Mouse (Mus musculus) CD4-positive naive resting alpha-beta T cell, adult 76 days (primary cell): ENCODE measurements around the gene Cabp5. TPM values are rescaled to one million over a fixed set of nuclear protein-coding genes. Genes with fewer than 3 reads are reported as not detected.

Source experiments
- total RNA-seq: library from RNA; stranded (reverse); gene quantifications from one replicate; pipeline ENCODE4 v1.2.4, GENCODE M21; 2023

Cabp5 gene
- total RNA-seq, result not detected

DNA sequence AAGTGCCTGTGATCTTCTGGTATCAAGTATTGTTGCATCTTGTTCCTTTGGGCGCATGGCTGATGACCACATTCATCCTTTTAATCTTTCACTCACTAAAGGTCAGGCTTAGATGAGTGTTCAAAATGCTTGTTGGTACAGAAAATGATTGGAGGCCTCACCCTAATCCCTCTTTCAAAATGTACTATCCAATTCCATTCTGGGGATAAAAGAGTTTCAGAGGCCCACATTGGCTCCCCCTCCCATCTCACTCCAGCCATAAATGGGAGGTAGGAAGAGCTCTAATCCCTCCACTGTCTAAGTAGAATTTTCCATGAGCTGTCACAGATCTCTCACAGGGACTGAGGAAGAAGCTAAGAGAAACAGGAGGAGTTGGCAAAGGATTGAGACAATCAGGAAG, at the start of gene Cabp5:
Cabp5 (plus strand) TSS at position 301 of the 400 bp plus-strand sequence.

GRCm38 (mm10) chr7:13450541-13450940, 52.6 kb downstream of the Cabp5 start, which contains the start of gene Bsph1:
TSS of gene Bsph1 (plus strand) at chr7:13450841.

Other genes starting within 250 kb of the Cabp5 start
- 0.09 TPM for gene Vmn1r88, start 238.6 kb upstream of the Cabp5 start, total RNA-seq
- gene Vmn1r89, start 185.1 kb upstream of the Cabp5 start, total RNA-seq, result not detected
- gene Lig1, start 120.8 kb upstream of the Cabp5 start, total RNA-seq, result 19.4 TPM
- gene Zswim9, start 119.4 kb upstream of the Cabp5 start, total RNA-seq, result 6.4 TPM
- gene Pla2g4c, start 73.5 kb upstream of the Cabp5 start, total RNA-seq, result 0.18 TPM
- gene Bsph1, start 52.7 kb downstream of the Cabp5 start, total RNA-seq, result not detected
- not detected for gene Bsph2, start 172.9 kb downstream of the Cabp5 start, total RNA-seq
- gene Sult2a5, start 225.8 kb downstream of the Cabp5 start, total RNA-seq, result not detected